Mouse (Mus musculus) lung, adult 2 months (tissue): ENCODE data around the gene Pnma1. TPM values are rescaled to one million over a fixed set of nuclear protein-coding genes. Genes with fewer than 3 reads are reported as not detected.

Source experiments
- DNase-seq: peaks from one replicate; pipeline ENCODE4 v3.0.0; 2022
- H3K4me1 ChIP-seq: fragments of 200-500 bp; 2 replicates; pipeline ENCODE4 v1.6.1; 2011; ENCODE audit warnings: low read length; ENCODE audit not compliant: control insufficient read depth, insufficient read depth
- H3K4me3 ChIP-seq: fragments of 200-500 bp; replicated peaks from 2 replicates; pipeline ENCODE3; 2011; ENCODE audit warnings: low read depth, mild to moderate bottlenecking, control low read depth, low read length; ENCODE audit errors: extremely low read depth
- CTCF ChIP-seq: fragments of 200-500 bp; IDR thresholded peaks from 2 replicates; pipeline ENCODE4 v1.5.1; 2011; ENCODE audit warnings: mild to moderate bottlenecking, low read length, control low read depth; ENCODE audit not compliant: insufficient read depth
- POLR2A ChIP-seq: fragments of 200-500 bp; IDR thresholded peaks from 2 replicates; pipeline ENCODE4 v1.6.1; 2011; ENCODE audit warnings: low read depth, mild to moderate bottlenecking, control low read depth, low read length, borderline replicate concordance; ENCODE audit errors: extremely low read depth
- WGBS: fragments of 180-500 bp; shearing (Covaris S2); methylation state at CpG from one replicate; pipeline ENCODE4 v1.1.7; 2018; 5-methylcytosine and 5-hydroxymethylcytosine counted together
- polyA plus RNA-seq: library from polyadenylated mRNA; depleted of rRNA; stranded (reverse); fragments of >200 nt; gene quantifications from 2 replicates; pipeline ENCODE4 v1.2.3, GENCODE M21; 2012

The Pnma1 gene
- polyA plus RNA-seq, 1 experiment = 1.3 TPM

- no peak for TF ChIP-seq CTCF
- TF ChIP-seq POLR2A = no peak
- H3K4me3 ChIP-seq = no peak overlapping the region
- H3K4me1 ChIP-seq = peaks cover 60% of the 10 kb centered on the region
- 46% methylated on average over 3 of the region's 3 CpGs for WGBS
- DNase-seq = no peak
These were observed 31.8 kb upstream of the Pnma1 start for GRCm38 (mm10) chr12:84180090-84180489.

GRCm38 (mm10) chr12:84178652-84179445 is 30.6 kb upstream of the Pnma1 start:
- TF ChIP-seq POLR2A = no peak
- no peak for TF ChIP-seq CTCF
- H3K4me1 ChIP-seq = peaks cover 67% of the 10 kb centered on the region
- no peak overlapping the region for H3K4me3 ChIP-seq
- WGBS = 43% methylated on average over 10 of the region's 10 CpGs
- no peak for DNase-seq

GRCm38 (mm10) chr12:84178052-84178451 is 29.8 kb upstream of the Pnma1 start:
- no peak for DNase-seq

GRCm38 (mm10) chr12:84176886-84177765 is 28.8 kb upstream of the Pnma1 start:
- WGBS = 38% methylated on average over 6 of the region's 6 CpGs
- DNase-seq = peak; percentile 23
- peaks cover 73% of the 10 kb centered on the region for H3K4me1 ChIP-seq
- H3K4me3 ChIP-seq = no peak overlapping the region
- no peak for TF ChIP-seq CTCF
- TF ChIP-seq POLR2A = no peak

More at GRCm38 (mm10) chr12:84178052-84178451, 29.8 kb upstream of the Pnma1 start:
- TF ChIP-seq POLR2A (no peak), CTCF (no peak)
- Histone ChIP-seq H3K4me1 (peaks cover 73% of the 10 kb centered on the region), H3K4me3 (no peak overlapping the region)
- WGBS = 50% methylated on average over 1 of the region's 1 CpGs

- TF ChIP-seq POLR2A = no peak
- no peak for TF ChIP-seq CTCF
- peak; percentile 35 for DNase-seq
- Histone ChIP-seq H3K4me3 (peak overlapping the region; percentile 25), H3K4me1 (peaks cover 69% of the 10 kb centered on the region)
- WGBS = 7% methylated on average over 13 of the region's 13 CpGs
These were observed 28.0 kb upstream of the Pnma1 start for GRCm38 (mm10) chr12:84176126-84176769.

- DNase-seq = peak; percentile 92
- Histone ChIP-seq H3K4me3 (peak overlapping the region; percentile 25), H3K4me1 (peaks cover 63% of the 10 kb centered on the region)
- TF ChIP-seq CTCF (no peak), POLR2A (peak; percentile 44; the same call in 1 of the 2 replicates)
- WGBS = 0% methylated on average over 20 of the region's 20 CpGs
These were observed 27.4 kb upstream of the Pnma1 start for GRCm38 (mm10) chr12:84175659-84176061.

GRCm38 (mm10) chr12:84174871-84175270 is 26.6 kb upstream of the Pnma1 start:
- H3K4me3 ChIP-seq = no peak overlapping the region
- 24% methylated on average over 6 of the region's 6 CpGs for whole genome bisulfite sequencing
- TF ChIP-seq POLR2A = no peak
- peaks cover 55% of the 10 kb centered on the region for H3K4me1 ChIP-seq
- peak; percentile 91 for DNase-seq

- Histone ChIP-seq H3K4me1 (peaks cover 54% of the 10 kb centered on the region), H3K4me3 (no peak overlapping the region)
- 23% methylated on average over 9 of the region's 9 CpGs for WGBS
- DNase-seq = peak; percentile 59
- TF ChIP-seq CTCF (no peak), POLR2A (no peak)
These were observed 26.0 kb upstream of the Pnma1 start for GRCm38 (mm10) chr12:84174190-84174811.

GRCm38 (mm10) chr12:84173309-84173915 is 25.1 kb upstream of the Pnma1 start:
- WGBS = 78% methylated on average over 13 of the region's 13 CpGs
- no peak for DNase-seq

More at GRCm38 (mm10) chr12:84173309-84173915, 25.1 kb upstream of the Pnma1 start:
- Histone ChIP-seq H3K4me3 (no peak overlapping the region), H3K4me1 (peaks cover 48% of the 10 kb centered on the region)
- TF ChIP-seq CTCF = no peak
- TF ChIP-seq POLR2A = no peak
